Mouse (Mus musculus): Measurements from ENCODE around the gene Cacng3. TPM values are rescaled to one million over a fixed set of nuclear protein-coding genes. Genes with fewer than 3 reads are reported as not detected.

The Cacng3 gene
- total and polyA plus RNA-seq, 3 experiments = not detected

- no peaks in the 10 kb centered on the region for H3K79me2 ChIP-seq (replicated peaks; ENCODE audit: control insufficient read depth, extremely low read depth, insufficient read depth, poor library complexity, severe bottlenecking)
- H3K27me3 ChIP-seq (replicated peaks) = peaks cover 82% of the 10 kb centered on the region
- dilution Hi-C loops (cut with MboI; ENCODE audit: extremely low pct_ligation_motif_present, extremely low pct_unique_long_range_greater_than_20kb, low sequenced_read_pairs) (no loop called here), in situ Hi-C loops (cut with MboI; ENCODE audit: low pct_ligation_motif_present, low pct_unique_long_range_greater_than_20kb, low sequenced_read_pairs) (no loop called here)
- no peaks in the 10 kb centered on the region for H3K36me3 ChIP-seq (replicated peaks in 1 of 2; ENCODE audit: control insufficient read depth in 1 of 2, insufficient read depth in 1 of 2, low read length in 1 of 2)
- no peak for DNase-seq (ENCODE audit: extremely low read depth)
- H3K9me3 ChIP-seq (replicated peaks; ENCODE audit: low read length) = no peaks in the 10 kb centered on the region
- no peaks in the 10 kb centered on the region for H3K4me1 ChIP-seq (ENCODE audit: control insufficient read depth in 1 of 2, insufficient read depth in 2 of 2)
- no peak overlapping the region for H3K4me2 ChIP-seq (ENCODE audit: insufficient read depth, low read depth, poor library complexity, severe bottlenecking)
- no peak for TF ChIP-seq JUN (IDR thresholded peaks at IDR 0.05; ENCODE audit: insufficient read depth, low read depth, low read length)
- TF ChIP-seq MYC (IDR thresholded peaks at IDR 0.05; ENCODE audit: low read depth, low read length) = no peak
- TF ChIP-seq MXI1 (IDR thresholded peaks at IDR 0.05; ENCODE audit: low read depth, low read length) = no peak
- TF ChIP-seq IRF4 (IDR thresholded peaks at IDR 0.05; ENCODE audit: low read depth, low read length) = no peak
- TF ChIP-seq ELF1 (IDR thresholded peaks at IDR 0.05; ENCODE audit: low read depth, low read length) = no peak
- no peak for TF ChIP-seq UBTF (IDR thresholded peaks at IDR 0.05; ENCODE audit: low read depth, low read length)
- TF ChIP-seq POLR2A (IDR thresholded peaks at IDR 0.05; ENCODE audit: low read depth, low read length) = no peak
- TF ChIP-seq CHD2 (IDR thresholded peaks at IDR 0.05; ENCODE audit: low read length) = no peak
- no peak for TF ChIP-seq CHD1 (IDR thresholded peaks at IDR 0.05; ENCODE audit: low read depth, low read length)
- no peak for TF ChIP-seq MEF2A (IDR thresholded peaks at IDR 0.05; ENCODE audit: borderline replicate concordance, low read depth, low read length)
- H3K4me3 ChIP-seq (replicated peaks in 1 of 3; ENCODE audit: low read depth in 2 of 3, low read length in 2 of 3, poor library complexity in 1 of 3) = no peak overlapping the region
- H3K9ac ChIP-seq (ENCODE audit: insufficient read depth, low read depth) = no peak overlapping the region
- no peak overlapping the region for H3K27ac ChIP-seq (ENCODE audit: insufficient read depth, low read depth)
These were observed 119.6 kb downstream of the Cacng3 start for GRCm38 (mm10) chr7:122789929-122790328.

DNA sequence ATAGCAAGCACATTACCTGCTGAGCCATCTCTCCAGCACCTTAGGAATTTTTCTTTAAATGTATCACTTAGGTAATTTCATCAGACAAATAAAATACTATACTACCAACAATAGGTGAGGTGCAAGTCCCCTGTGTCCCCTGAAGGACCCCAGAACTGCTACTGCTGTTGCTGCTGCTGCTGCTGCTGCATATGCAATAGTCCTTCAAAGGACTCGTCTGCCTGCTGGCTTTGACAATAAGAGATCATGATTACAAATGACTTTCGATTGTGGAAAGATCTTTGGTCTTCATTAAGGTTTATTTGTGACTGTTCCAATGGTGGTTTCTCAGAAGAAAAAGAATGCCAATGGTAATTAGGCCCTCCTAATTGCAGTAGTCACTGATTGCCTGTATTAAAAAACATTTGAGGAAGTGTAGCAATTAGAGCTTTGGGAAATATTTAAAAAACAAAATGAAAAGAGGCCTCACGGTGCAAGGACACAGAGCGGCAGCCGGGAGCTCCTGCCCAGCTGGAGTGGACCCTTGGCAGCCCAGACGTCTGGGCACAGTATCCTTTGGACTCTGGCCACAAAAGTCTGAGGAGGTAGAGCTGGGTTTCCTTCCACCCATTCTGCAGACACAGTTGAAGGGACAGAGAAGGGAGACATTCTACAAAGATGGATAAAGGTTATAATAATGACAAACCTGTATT is 123.5 kb downstream of the Cacng3 start:
- no peak overlapping the region for H3K4me2 ChIP-seq (ENCODE audit: insufficient read depth, low read depth, poor library complexity, severe bottlenecking)
- no peak overlapping the region for H3K9ac ChIP-seq (ENCODE audit: insufficient read depth, low read depth)
- dilution Hi-C loops (cut with MboI; ENCODE audit: extremely low pct_ligation_motif_present, extremely low pct_unique_long_range_greater_than_20kb, low sequenced_read_pairs) (no loop called here), in situ Hi-C loops (cut with MboI; ENCODE audit: low pct_ligation_motif_present, low pct_unique_long_range_greater_than_20kb, low sequenced_read_pairs) (no loop called here)
- H3K27me3 ChIP-seq (replicated peaks) = peaks cover 70% of the 10 kb centered on the region
- H3K4me3 ChIP-seq (replicated peaks in 1 of 3; ENCODE audit: low read depth in 2 of 3, low read length in 2 of 3, poor library complexity in 1 of 3) = no peak overlapping the region
- no peak overlapping the region for H3K27ac ChIP-seq (ENCODE audit: insufficient read depth, low read depth)
- H3K9me3 ChIP-seq (replicated peaks; ENCODE audit: low read length) = peaks cover 10% of the 10 kb centered on the region
- H3K79me2 ChIP-seq (replicated peaks; ENCODE audit: control insufficient read depth, extremely low read depth, insufficient read depth, poor library complexity, severe bottlenecking) = no peaks in the 10 kb centered on the region
- no peak for TF ChIP-seq USF2 (conservative IDR thresholded peaks at IDR 0.05; ENCODE audit: low read depth, low read length)
- no peak for TF ChIP-seq NRF1 (IDR thresholded peaks at IDR 0.05; ENCODE audit: low read depth, low read length)
- no peak for TF ChIP-seq HCFC1 (IDR thresholded peaks at IDR 0.05; ENCODE audit: low read depth, low read length)
- no peaks in the 10 kb centered on the region for H3K36me3 ChIP-seq (replicated peaks in 1 of 2; ENCODE audit: control insufficient read depth in 1 of 2, insufficient read depth in 1 of 2, low read length in 1 of 2)
- H3K4me1 ChIP-seq (ENCODE audit: control insufficient read depth in 1 of 2, insufficient read depth in 2 of 2) = no peaks in the 10 kb centered on the region
- no peak for DNase-seq (ENCODE audit: extremely low read depth)

DNA sequence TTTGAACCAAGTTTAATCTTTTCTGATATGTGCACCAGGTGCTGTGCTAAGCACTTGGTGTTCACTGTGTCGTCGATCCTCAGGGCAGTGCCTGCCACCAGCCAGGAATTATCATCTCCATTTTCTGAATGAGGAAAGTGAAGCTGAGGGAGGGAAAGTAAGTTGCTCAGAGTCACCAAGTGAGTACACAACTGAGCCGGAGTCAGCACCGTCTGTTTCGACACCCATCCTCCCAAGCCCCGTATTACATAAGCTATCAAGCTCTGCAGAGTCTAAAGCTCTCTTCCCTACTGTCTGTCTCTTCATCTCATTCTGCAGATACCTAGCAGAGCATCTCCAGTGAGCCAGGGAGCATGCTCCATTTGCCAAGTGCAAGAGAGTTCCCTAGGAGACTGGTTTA is 124.8 kb downstream of the Cacng3 start:
- dilution Hi-C loops (cut with MboI; ENCODE audit: extremely low pct_ligation_motif_present, extremely low pct_unique_long_range_greater_than_20kb, low sequenced_read_pairs) (no loop called here), in situ Hi-C loops (cut with MboI; ENCODE audit: low pct_ligation_motif_present, low pct_unique_long_range_greater_than_20kb, low sequenced_read_pairs) (no loop called here)
- Histone ChIP-seq H3K27me3 (replicated peaks) (peaks cover 68% of the 10 kb centered on the region), H3K4me3 (replicated peaks in 1 of 3; ENCODE audit: low read depth in 2 of 3, low read length in 2 of 3, poor library complexity in 1 of 3) (no peak overlapping the region), H3K79me2 (replicated peaks; ENCODE audit: control insufficient read depth, extremely low read depth, insufficient read depth, poor library complexity, severe bottlenecking) (no peaks in the 10 kb centered on the region), H3K27ac (ENCODE audit: insufficient read depth, low read depth) (no peak overlapping the region), H3K4me1 (ENCODE audit: control insufficient read depth in 1 of 2, insufficient read depth in 2 of 2) (no peaks in the 10 kb centered on the region), H3K9me3 (replicated peaks; ENCODE audit: low read length) (peaks cover 10% of the 10 kb centered on the region), H3K4me2 (ENCODE audit: insufficient read depth, low read depth, poor library complexity, severe bottlenecking) (no peak overlapping the region), H3K36me3 (replicated peaks in 1 of 2; ENCODE audit: control insufficient read depth in 1 of 2, insufficient read depth in 1 of 2, low read length in 1 of 2) (no peaks in the 10 kb centered on the region), H3K9ac (ENCODE audit: insufficient read depth, low read depth) (no peak overlapping the region)
- DNase-seq (ENCODE audit: extremely low read depth) = no peak
- TF ChIP-seq PAX5 (IDR thresholded peaks at IDR 0.05; ENCODE audit: low read length) = no peak
- no peak for TF ChIP-seq USF2 (conservative IDR thresholded peaks at IDR 0.05; ENCODE audit: low read depth, low read length)
- no peak for TF ChIP-seq ELF1 (IDR thresholded peaks at IDR 0.05; ENCODE audit: low read depth, low read length)
- no peak for TF ChIP-seq ETS1 (conservative IDR thresholded peaks at IDR 0.05; ENCODE audit: low read depth, low read length)
- no peak for TF ChIP-seq UBTF (IDR thresholded peaks at IDR 0.05; ENCODE audit: low read depth, low read length)
- no peak for TF ChIP-seq MXI1 (IDR thresholded peaks at IDR 0.05; ENCODE audit: low read depth, low read length)

Measured in CH12.LX (cell line).